Mouse (Mus musculus): Measurements from ENCODE around the gene Zfp991. TPM values are rescaled to one million over a fixed set of nuclear protein-coding genes. Genes with fewer than 3 reads are reported as not detected.

Zfp991 gene
- 7.7 TPM for polyA plus RNA-seq (2017; shearing (Covaris generic))

DNA sequence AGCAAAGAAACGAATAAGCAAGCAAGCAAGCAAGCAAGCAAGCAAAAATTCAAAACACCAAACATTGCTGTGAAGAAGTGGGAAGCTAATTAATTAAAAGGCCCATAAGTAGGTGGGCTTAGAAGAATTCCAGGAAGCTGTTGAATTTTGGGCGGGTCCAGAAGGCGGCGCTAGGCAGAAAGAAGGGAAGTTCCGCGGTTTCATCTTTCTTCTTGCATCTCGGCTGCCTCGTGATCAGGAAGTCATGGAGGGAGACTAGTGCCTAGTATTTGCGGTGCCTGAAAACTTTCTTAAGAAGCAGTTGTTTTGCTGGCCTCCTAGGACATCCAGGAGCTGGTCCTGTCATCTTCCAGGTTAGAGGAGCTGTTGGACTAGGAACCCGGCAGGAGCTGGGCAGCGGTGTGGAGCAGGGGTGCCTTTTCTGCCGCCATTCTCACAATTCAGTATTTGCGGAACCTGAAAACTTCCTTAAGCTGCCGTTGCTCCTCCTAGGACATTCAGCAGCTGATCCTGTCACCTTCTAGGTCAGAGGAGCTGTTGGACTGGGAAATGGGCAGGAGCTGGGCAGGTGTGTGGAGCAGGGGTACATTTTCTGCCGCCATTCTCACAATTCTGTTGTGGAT lies at the start of gene Zfp991:
Gene Zfp991, plus strand, starts transcription at position 202 of the 623 bp plus-strand sequence.

Other genes with a start within 250 kb of the Zfp991 start
- not detected for gene Gm21411, start 222.4 kb upstream of the Zfp991 start, polyA plus RNA-seq (2017; shearing (Covaris generic))
- 4.8 TPM for gene Zfp989, start 160.1 kb upstream of the Zfp991 start, polyA plus RNA-seq (2017; shearing (Covaris generic))
- not detected for gene Rex2, start 110.2 kb upstream of the Zfp991 start, polyA plus RNA-seq (2017; shearing (Covaris generic))
- 0.85 TPM for gene Zfp988, start 173.6 kb downstream of the Zfp991 start, polyA plus RNA-seq (2017; shearing (Covaris generic))
- gene Zfp978, start 229.3 kb downstream of the Zfp991 start, polyA plus RNA-seq (2017; shearing (Covaris generic)), result not detected

Data from effector memory CD4-positive, alpha-beta T cell, adult 5 months (primary cell).